Comparison of ENCODE assay signal across 9 mouse cellular contexts in genomic region chr3:16930299-16930698, GRCm38 (mm10).
DNase-seq lines count a peak whose midpoint lies in the region; ATAC-seq and TF ChIP-seq lines count a peak whose summit lies in the region.
"Had no signal": no experiment of that assay in that cellular context is flagged by ENCODE, and none has a peak within 500 bp of the region (broad histone marks: within the 10 kb centered on the region; RNA-seq: fewer than 3 reads in every experiment).

No protein-coding gene starts in this region.

- ATAC-seq in midbrain, embryonic 15.5 days (replicated peaks), result peak; percentile 83

- DNase-seq in adrenal gland, postnatal 10 days, result peak; percentile 26
- DNase-seq in adrenal gland, postnatal 4 days (ENCODE audit: low spot score in 2 of 2), result no peak
- peak; percentile 87 for DNase-seq in brain, embryonic 14.5 days (ENCODE audit: low read depth)
- peak; percentile 53 for DNase-seq in hindbrain, embryonic 10.5 days (ENCODE audit: low spot score)
- DNase-seq in thymus, postnatal 0 days (ENCODE audit: low spot score), result no peak
- DNase-seq in gastrocnemius, postnatal 14 days, result no peak
- DNase-seq in Muller cell, postnatal 12 days (ENCODE audit: inconsistent ontology term), result no peak

- H3K4me3 ChIP-seq in hindbrain, embryonic 10.5 days, result no peak overlapping the region
- no peak overlapping the region for H3K4me3 ChIP-seq in midbrain, embryonic 15.5 days

- WGBS in hindbrain, embryonic 10.5 days, result 34% methylated on average over 3 of the region's 3 CpGs
- 13% methylated on average over 3 of the region's 3 CpGs for WGBS in midbrain, embryonic 15.5 days

- no peak overlapping the region for H3K27ac ChIP-seq in hindbrain, embryonic 10.5 days
- H3K27ac ChIP-seq in midbrain, embryonic 15.5 days, result peak overlapping the region; percentile 26; the same call in 1 of the 2 replicates
- H3K27ac ChIP-seq: liver, embryonic 14.5 days had no signal

- no peak overlapping the region for H3K9ac ChIP-seq in midbrain, embryonic 15.5 days
- H3K9ac ChIP-seq: liver, embryonic 14.5 days had no signal

- H3K36me3 ChIP-seq in hindbrain, embryonic 10.5 days, result no peaks in the 10 kb centered on the region
- no peaks in the 10 kb centered on the region for H3K36me3 ChIP-seq in midbrain, embryonic 15.5 days (replicated peaks)

- H3K27me3 ChIP-seq in hindbrain, embryonic 10.5 days (ENCODE audit: insufficient read depth, poor library complexity, severe bottlenecking), result no peaks in the 10 kb centered on the region
- H3K27me3 ChIP-seq in midbrain, embryonic 15.5 days (replicated peaks), result no peaks in the 10 kb centered on the region

- no peak overlapping the region for H3K4me2 ChIP-seq in midbrain, embryonic 15.5 days

- H3K4me1 ChIP-seq in hindbrain, embryonic 10.5 days (replicated peaks), result 0 out of 2 replicates have a peak, but pooled peaks cover 4% of the 10 kb centered on the region
- H3K4me1 ChIP-seq in midbrain, embryonic 15.5 days, result no peaks in the 10 kb centered on the region

- TF ChIP-seq CTCF in brain, embryonic 14.5 days (IDR thresholded peaks at IDR 0.05; ENCODE audit: borderline replicate concordance, extremely low read depth, insufficient read depth, insufficient read length), result peak; percentile 57; the same call in 1 of the 2 replicates

- intact Hi-C loops in gastrocnemius, postnatal 14 days (cut with DNase I; ENCODE audit: low total_unique reads), result no loop called here

- no peak for TF ChIP-seq POLR2A in brain, embryonic 14.5 days (IDR thresholded peaks at IDR 0.05; ENCODE audit: borderline replicate concordance, extremely low read depth, insufficient read depth, insufficient read length, poor library complexity, severe bottlenecking)

- H3K9me3 ChIP-seq in hindbrain, embryonic 10.5 days, result no peaks in the 10 kb centered on the region
- no peaks in the 10 kb centered on the region for H3K9me3 ChIP-seq in midbrain, embryonic 15.5 days

Comparison
In these comparisons a context has a peak if more than half of its experiments do, and no peak if none do; other contexts are left out.
1. DNase-seq: peak in adrenal gland, postnatal 10 days (single experiment), brain, embryonic 14.5 days (single experiment) and hindbrain, embryonic 10.5 days (single experiment); none in adrenal gland, postnatal 4 days (0 of 2), thymus, postnatal 0 days (single experiment), gastrocnemius, postnatal 14 days (single experiment) and Muller cell, postnatal 12 days (single experiment).